Mouse (Mus musculus) intestine, postnatal 0 days (tissue): ENCODE measurements around the gene Tpd52l1. TPM values are rescaled to one million over a fixed set of nuclear protein-coding genes. Genes with fewer than 3 reads are reported as not detected.

Experiments
- ATAC-seq: fragments of 200-750 bp; cut with Nextera tagmentation; 2 replicates; pipeline ENCODE4 v1.8.0; 2017; ENCODE audit warnings: mild to moderate bottlenecking, moderate TSS enrichment, moderate library complexity
- H3K27ac ChIP-seq: fragments of 300-500 bp; sonication (generic); 2 replicates; pipeline ENCODE4 v1.5.1; 2014; ENCODE audit warnings: mild to moderate bottlenecking, low read depth, low read length, moderate library complexity
- H3K27me3 ChIP-seq: fragments of 300-500 bp; sonication (generic); replicated peaks from 2 replicates; pipeline ENCODE4 v1.6.1; 2014; ENCODE audit warnings: low read length, mixed read lengths; ENCODE audit not compliant: control insufficient read depth, insufficient read depth
- H3K36me3 ChIP-seq: fragments of 300-500 bp; sonication (generic); 2 replicates; pipeline ENCODE4 v1.6.1; 2014; ENCODE audit warnings: mild to moderate bottlenecking, moderate library complexity; ENCODE audit not compliant: control insufficient read depth, insufficient read depth
- H3K4me1 ChIP-seq: fragments of 300-500 bp; sonication (generic); replicated peaks from 2 replicates; pipeline ENCODE4 v1.6.1; 2014; ENCODE audit warnings: antibody characterized with exemption, low read length, mixed read lengths; ENCODE audit not compliant: control insufficient read depth, insufficient read depth
- H3K4me2 ChIP-seq: fragments of 300-500 bp; sonication (generic); replicated peaks from 2 replicates; pipeline ENCODE4 v1.6.1; 2014; ENCODE audit warnings: low read depth, mild to moderate bottlenecking, moderate library complexity
- H3K4me3 ChIP-seq: fragments of 300-500 bp; sonication (generic); 2 replicates; pipeline ENCODE4 v1.5.1; 2014; ENCODE audit warnings: low read depth, low read length
- H3K9ac ChIP-seq: fragments of 300-500 bp; sonication (generic); 2 replicates; pipeline ENCODE4 v1.6.1; 2014; ENCODE audit warnings: mild to moderate bottlenecking, low read depth, low read length
- H3K9me3 ChIP-seq: fragments of 300-500 bp; sonication (generic); 2 replicates; pipeline ENCODE4 v1.6.1; 2016; ENCODE audit warnings: mixed run types; ENCODE audit not compliant: control insufficient read depth
- CTCF ChIP-seq: sonication (generic); IDR thresholded peaks from 2 replicates; pipeline ENCODE4 v1.5.1; 2016; ENCODE audit warnings: low read depth, mild to moderate bottlenecking, control low read depth, antibody characterized with exemption, moderate library complexity
- WGBS: fragments of 180-500 bp; shearing (Covaris S2); extraction: QIAGEN DNeasy Blood & Tissue Kit; methylation state at CpG from one replicate; pipeline ENCODE4 v1.1.7; 2014; 5-methylcytosine and 5-hydroxymethylcytosine counted together
- polyA plus RNA-seq: library from polyadenylated mRNA; unstranded; fragments of >200 nt; fragmentation: Nextera tagmentation; extraction: Ambion mirVana; gene quantifications from 2 replicates; pipeline ENCODE4 v1.2.1, GENCODE M21; 2015

Tpd52l1 gene
- polyA plus RNA-seq, 1 experiment from 2014 or later: 8.7 TPM

DNA sequence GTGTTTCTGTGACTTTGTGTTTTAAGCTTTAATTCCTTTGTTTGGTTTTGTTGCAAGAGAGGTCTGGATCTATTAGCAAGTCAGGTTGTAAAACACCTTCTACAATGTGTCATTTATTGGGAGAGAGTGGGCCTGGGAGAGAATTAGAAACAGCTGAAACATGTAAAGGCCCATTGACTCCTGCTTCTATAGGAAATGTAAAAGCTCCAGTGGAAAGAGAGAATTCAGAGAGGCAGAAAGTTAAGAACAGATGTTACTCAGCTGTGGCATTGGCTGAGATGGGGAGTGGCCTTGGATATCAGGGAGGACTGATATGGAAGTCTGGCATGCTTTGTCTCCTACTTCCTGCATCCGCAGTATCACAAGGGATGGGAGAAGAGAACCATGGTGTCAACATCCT is 145.5 kb downstream of the Tpd52l1 start:
- no peak overlapping the region for H3K27ac ChIP-seq
- no peaks in the 10 kb centered on the region for H3K27me3 ChIP-seq
- no peaks in the 10 kb centered on the region for H3K4me1 ChIP-seq
- H3K4me2 ChIP-seq: no peak overlapping the region
- no peak overlapping the region for H3K9ac ChIP-seq
- no peak for TF ChIP-seq CTCF
- WGBS: 50% methylated on average over 1 of the region's 1 CpGs
- H3K9me3 ChIP-seq: no peaks in the 10 kb centered on the region
- H3K4me3 ChIP-seq: no peak overlapping the region
- ATAC-seq: no peak
- no peaks in the 10 kb centered on the region for H3K36me3 ChIP-seq

DNA sequence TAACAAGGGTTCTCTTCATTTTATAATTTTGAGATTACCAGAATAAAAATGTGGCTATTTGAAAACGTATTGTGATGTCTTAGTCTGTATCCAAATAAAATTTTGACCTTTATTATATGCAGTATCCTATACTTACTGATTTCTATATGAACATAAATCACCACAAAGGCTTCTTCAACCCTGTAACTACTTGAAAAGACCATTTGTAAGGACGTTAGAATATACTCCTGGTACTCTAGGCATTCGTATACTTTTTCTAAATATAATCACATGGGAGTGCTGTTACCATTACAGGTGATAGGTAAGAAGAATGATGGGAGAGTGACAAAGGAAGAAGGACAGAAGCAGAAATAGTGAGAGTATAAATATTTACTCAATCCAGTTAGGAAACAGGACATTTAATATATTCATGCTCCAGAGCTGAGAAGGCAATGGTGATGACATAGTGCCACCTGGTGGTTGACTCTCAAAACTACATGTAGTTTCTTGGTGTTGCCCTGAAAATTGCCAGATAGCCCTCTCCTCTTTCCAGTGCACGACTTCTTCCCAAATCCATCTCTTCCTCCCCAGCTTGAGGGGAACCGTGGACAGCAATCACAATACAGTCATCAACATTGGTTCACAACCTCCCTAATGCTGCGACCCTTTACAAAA is 146.7 kb downstream of the Tpd52l1 start:
- H3K4me2 ChIP-seq: no peak overlapping the region
- no peaks in the 10 kb centered on the region for H3K27me3 ChIP-seq
- no peak overlapping the region for H3K27ac ChIP-seq
- 28% methylated on average over 6 of the region's 6 CpGs for WGBS
- no peaks in the 10 kb centered on the region for H3K9me3 ChIP-seq
- peak; percentile 89 for TF ChIP-seq CTCF
- no peaks in the 10 kb centered on the region for H3K36me3 ChIP-seq
- H3K9ac ChIP-seq: no peak overlapping the region
- no peak overlapping the region for H3K4me3 ChIP-seq
- no peaks in the 10 kb centered on the region for H3K4me1 ChIP-seq
- peak; percentile 13; the same call in 1 of the 2 replicates for ATAC-seq

DNA sequence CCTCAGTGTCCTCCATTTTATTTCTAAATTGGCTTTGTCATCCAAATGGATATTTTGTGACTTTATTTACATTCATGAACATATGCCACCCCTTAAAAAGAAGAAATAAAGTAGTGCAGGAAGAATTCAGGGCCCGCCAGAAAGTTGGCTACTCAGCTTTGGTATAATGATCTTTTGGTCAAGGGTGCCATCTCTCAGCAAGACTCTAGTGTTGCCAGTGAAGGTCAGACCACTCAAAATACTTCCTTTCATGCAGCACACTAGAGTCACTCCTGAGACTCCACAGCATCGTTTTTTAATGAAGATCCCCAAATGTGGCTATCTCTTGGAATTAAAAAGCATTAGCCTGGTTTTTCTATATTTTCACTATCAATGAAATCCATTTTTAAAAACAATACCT is 147.5 kb downstream of the Tpd52l1 start:
- 66% methylated on average over 2 of the region's 2 CpGs for WGBS
- Histone ChIP-seq H3K9ac (no peak overlapping the region), H3K36me3 (no peaks in the 10 kb centered on the region), H3K4me3 (no peak overlapping the region), H3K27ac (no peak overlapping the region), H3K27me3 (no peaks in the 10 kb centered on the region), H3K9me3 (no peaks in the 10 kb centered on the region), H3K4me2 (no peak overlapping the region), H3K4me1 (no peaks in the 10 kb centered on the region)
- no peak for ATAC-seq
- TF ChIP-seq CTCF: no peak

GRCm38 (mm10) chr10:31297106-31297505 is 148.7 kb downstream of the Tpd52l1 start:
- no peaks in the 10 kb centered on the region for H3K27me3 ChIP-seq
- no peaks in the 10 kb centered on the region for H3K4me1 ChIP-seq
- TF ChIP-seq CTCF: no peak
- no peaks in the 10 kb centered on the region for H3K9me3 ChIP-seq
- H3K4me3 ChIP-seq: no peak overlapping the region
- no peak overlapping the region for H3K4me2 ChIP-seq
- 79% methylated on average over 4 of the region's 4 CpGs for whole genome bisulfite sequencing
- H3K27ac ChIP-seq: no peak overlapping the region
- H3K36me3 ChIP-seq: no peaks in the 10 kb centered on the region
- no peak overlapping the region for H3K9ac ChIP-seq
- ATAC-seq: no peak

DNA sequence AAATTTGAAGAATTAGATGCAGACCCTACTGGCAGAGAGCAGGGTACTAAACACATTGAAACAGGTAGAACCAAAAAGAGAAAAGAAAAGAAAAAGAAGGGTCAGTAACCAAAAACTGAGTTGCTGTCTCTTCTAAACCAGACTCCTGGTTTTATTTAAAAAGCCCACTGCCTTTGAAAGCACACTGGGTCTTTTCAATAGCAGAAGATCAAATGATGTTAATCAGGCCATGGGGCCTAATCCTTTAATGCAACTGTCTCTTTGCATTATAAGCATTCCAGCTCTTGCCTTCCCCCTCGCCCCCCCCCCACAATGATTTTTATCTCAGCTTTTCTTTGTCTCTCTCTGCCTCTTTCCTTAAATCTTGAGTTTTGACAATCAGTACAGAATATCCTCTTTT is 149.3 kb downstream of the Tpd52l1 start:
- Histone ChIP-seq H3K9me3 (no peaks in the 10 kb centered on the region), H3K4me3 (no peak overlapping the region), H3K4me2 (no peak overlapping the region), H3K27ac (no peak overlapping the region), H3K36me3 (no peaks in the 10 kb centered on the region), H3K4me1 (no peaks in the 10 kb centered on the region), H3K9ac (no peak overlapping the region), H3K27me3 (no peaks in the 10 kb centered on the region)
- no peak for ATAC-seq
- no peak for TF ChIP-seq CTCF
- WGBS: 50% methylated on average over 1 of the region's 1 CpGs

- 45% methylated on average over 5 of the region's 5 CpGs for WGBS
- H3K36me3 ChIP-seq: no peaks in the 10 kb centered on the region
- no peaks in the 10 kb centered on the region for H3K4me1 ChIP-seq
- no peak for ATAC-seq
- H3K27me3 ChIP-seq: no peaks in the 10 kb centered on the region
- H3K4me3 ChIP-seq: no peak overlapping the region
- H3K9me3 ChIP-seq: no peaks in the 10 kb centered on the region
- TF ChIP-seq CTCF: no peak
- H3K27ac ChIP-seq: no peak overlapping the region
- no peak overlapping the region for H3K4me2 ChIP-seq
- no peak overlapping the region for H3K9ac ChIP-seq
Observed at GRCm38 (mm10) chr10:31295705-31296104, 150.1 kb downstream of the Tpd52l1 start.
